Mouse (Mus musculus) right cerebral cortex, postnatal 4 days (tissue): Measurements from ENCODE around the gene Spg11.
"Not testable (repeated sequence)": the region's sequence is repeated elsewhere in the genome, so short reads cannot be mapped to it uniquely, and the experiment has no call there.

Experiments
- DNase-seq: peaks from one replicate; pipeline ENCODE4 v3.0.0-alpha.2; 2022

The Spg11 gene

DNA sequence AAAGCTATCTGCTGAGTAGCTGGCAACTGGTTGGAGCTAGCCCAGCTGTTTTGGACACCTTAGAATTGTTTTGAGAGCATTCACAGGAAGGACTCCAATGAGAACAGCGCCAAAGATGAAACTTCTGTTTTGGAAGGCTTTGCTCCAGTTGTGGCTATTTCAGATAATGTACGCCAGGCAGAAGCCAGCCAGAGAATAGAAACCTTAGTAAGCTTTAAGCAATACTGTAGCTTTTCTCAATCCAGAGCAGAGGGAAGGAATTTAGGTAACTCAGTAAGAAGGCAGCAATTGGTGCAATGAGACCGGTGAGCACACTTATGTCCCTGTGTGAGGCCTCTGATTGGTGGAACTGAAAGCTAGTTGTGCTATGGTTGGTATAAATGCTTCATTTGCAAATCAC lies 24.9 kb upstream of the Spg11 start:
- DNase-seq, result no peak

DNA sequence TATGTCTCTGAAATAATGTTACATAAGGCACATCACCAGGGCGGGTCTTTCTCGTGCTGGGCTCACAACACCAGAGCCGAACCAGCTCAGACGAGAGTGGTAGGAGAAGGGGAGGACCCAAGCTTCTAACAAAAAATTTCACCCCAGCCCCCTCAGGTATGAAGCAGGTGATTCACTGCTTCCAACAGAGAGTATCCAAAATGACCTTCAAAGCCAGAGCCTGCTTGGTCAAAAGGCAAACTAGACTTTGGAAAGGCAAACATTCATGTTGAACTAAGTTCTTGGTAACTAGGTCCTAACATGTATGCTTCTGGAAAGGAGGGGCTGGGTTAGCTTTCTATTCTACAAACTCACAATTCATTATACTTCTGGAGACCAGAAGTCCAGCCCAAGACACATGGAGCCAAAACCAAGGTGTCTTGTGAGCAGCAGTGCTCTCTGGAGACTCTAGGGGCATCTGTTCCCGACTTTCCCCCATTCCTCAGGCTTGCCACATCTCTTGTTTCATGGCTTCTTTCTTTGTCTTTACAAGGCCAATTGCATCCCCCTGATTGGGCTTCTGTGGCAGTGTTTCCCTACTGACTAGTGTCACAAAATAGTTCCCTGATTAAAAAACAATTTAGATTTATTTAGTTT lies 23.3 kb upstream of the Spg11 start:
- no peak for DNase-seq

DNA sequence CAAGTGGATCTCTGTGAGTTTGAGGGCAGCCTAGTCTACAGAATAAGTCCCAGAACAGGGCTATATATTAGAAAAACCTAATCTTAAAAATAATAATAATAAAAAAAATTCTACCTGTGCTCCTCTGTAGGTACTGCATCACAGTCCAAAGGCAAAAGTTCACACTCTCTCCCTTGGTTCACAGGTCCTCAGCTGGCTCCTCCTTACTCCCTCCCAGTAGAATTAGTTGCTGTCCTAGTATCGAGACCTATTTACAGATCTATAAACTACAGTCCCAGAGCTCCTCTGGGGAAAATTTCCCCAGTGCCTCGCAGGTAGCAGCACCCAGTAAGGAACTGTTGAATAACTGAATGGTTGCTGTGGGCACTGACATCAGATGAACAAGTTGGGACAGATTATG lies 22.6 kb upstream of the Spg11 start:
- no peak for DNase-seq

DNA sequence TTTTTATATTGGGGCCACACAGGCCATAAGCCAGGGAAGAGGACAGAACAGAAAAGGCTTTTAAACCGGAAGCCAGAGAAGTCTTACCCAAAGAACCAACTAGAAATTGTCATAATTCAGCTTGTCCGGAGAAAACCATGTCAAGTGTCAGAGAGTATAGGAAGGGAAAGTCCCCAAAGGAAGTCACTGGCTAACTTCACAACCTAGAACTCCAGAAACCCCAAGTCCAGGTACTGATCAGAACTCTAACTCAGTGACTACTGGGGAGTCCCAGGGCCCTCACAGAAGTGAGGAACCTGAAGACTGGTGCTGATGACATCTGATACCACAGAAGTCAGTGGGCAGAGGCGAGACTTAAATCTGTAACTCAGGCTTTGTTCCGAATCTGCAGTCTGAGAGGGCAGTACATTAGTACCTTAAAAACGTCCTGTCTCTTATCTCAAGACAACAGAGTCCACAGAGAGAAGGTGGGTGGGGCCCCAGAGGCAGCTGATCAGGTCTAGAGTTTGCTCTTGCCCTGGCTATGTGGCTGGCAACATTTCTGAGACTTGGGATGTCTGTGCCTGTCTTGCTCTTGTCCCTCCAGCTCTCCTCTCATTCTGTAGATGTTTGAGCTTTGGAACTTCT lies 19.8 kb upstream of the Spg11 start:
- no peak for DNase-seq

DNA sequence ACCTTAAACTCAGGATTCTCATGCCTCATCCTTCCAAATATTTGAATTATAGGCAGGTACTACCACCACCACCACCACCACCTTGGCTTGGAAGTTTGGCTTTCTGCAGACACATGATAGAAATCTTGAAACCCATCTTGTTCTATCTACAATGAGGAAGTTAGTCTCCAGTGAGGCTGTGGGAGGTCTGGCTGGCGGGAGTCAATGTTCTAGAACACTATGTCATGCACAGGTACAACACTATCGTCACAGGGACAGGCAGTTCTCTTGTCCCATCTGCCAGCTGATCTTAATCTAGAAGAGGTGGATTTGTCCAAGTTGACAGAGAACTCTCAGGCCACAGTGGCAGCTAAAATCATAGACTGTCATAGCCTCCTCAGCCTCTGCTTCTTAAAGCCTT lies 14.4 kb upstream of the Spg11 start:
- DNase-seq, result no peak

DNA sequence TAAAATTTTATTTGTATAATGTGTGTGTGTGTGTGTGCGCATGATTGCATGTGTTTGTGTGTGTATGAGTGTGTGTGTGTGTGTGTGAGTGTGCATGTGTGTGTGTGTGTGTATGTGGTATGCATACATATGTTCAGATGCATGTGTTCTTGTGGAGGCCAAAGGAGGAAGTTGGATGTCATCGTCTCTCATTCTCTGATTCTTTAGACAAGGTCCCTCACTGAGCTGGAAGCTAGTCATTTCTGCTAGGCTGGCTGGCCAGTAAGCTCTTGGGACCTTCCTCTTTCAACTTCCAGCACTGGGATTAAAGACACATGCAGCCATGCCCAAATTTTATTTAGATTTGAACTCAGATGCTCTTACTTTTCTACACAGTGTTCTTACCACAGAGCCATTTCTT lies 13.9 kb upstream of the Spg11 start:
- DNase-seq, result no peak

DNA sequence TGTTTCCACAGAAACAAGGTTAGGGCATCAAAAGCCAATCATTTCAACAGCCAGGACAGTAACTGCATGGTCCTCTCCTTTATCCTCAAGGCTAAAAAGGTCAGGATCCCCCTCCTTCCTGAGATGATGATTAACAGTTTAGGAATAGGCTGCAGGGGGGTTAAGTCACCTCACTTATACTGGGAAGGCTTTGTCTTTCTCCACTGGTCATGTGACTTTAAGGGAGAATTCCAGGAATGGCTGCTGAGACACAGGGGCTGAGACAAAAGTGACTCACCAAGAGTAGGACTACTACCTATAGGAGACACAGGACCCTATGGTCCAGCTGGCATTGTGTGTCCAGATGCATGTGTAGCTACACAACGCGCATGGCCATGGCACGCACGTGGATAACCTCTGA lies 9.4 kb upstream of the Spg11 start:
- no peak for DNase-seq

DNA sequence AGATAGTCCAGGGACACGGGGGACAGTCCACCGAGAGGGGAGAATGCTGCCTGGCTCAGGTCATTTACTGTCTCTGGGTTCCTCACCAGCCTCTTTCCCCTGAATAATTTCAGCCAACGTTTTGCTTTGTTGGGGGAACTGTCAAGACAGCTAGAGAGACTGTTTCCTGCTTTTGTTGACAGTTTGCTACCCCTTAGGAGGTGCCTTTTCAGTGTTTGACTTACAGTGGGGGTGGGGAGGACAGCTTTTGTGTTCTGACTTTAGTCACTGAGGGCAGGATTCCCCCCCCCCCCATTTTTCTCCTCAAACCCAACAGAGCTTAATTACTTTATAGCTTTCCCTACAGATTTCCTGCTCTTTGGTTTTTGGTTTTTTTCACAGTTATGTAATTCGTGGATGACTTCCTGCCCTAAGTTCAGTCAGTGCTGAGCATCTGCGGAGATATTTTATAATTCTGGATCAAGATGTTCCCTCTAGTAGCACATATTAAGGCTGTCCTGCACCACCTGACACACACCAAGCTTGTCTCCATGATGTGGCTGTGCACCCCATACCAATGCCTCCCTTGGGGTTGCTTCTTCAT lies 8.7 kb upstream of the Spg11 start:
- no peak for DNase-seq

DNA sequence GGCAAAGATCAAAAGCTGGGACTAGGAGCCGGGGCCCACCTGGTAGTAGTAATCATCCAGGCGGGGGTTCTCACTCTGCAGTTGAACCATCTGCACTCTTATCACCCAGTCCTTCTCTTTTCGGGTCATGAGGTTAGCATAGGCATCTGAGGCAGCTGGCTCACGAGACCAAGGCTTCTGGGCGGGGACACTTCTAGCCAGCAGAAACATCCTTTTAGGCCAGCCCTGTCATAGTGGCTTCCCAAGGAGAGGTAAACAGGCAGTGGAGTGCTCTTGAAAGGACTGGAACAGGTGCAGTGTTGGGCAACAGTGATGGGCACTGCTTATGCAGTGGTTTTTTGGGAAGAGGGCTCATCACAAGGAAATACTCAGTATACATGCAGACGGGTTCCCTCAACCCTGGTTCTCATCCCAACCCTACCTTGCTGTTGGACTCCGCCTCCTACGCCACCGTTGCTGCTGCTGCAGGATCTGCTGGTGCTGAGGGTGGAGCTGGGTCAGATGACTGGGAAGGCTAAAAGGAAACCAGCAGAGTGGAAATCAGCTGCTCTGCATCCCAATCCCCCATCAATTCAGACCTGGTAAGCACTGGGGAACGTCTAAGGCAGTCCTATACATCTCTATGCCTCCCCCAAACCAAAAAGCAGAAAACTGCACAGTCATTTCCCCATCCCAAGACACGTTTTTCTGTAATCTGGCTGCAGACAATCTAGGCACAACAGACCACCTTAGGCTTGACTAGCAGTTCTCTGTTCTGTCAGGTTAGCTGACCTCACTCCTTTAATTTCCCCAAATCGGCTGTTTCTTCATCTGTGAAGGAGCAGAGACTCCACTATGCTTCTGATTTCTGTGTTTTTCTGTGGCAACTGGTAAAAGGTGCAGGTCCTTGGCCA lies 7.7 kb upstream of the Spg11 start:
- DNase-seq, result no peak

DNA sequence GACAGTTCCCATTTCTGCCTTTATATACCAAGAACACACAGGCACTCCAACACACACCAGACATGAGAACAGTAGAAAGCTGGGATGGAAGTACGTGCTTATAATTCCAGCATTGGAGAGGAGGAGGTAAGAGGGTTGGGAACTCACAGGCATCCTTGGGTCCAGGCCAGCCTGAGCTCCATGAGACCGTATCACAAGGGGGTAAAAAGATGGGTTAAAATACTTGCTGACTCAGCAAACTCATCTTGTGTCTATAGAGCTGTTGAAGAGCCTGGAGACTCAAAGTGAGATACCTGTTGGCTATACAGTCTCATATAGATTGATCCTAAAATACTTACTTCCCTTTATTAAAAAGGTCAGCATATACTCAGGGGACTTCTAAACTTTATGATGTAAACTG lies 1.3 kb downstream of the Spg11 start:
- DNase-seq, result no peak

DNA sequence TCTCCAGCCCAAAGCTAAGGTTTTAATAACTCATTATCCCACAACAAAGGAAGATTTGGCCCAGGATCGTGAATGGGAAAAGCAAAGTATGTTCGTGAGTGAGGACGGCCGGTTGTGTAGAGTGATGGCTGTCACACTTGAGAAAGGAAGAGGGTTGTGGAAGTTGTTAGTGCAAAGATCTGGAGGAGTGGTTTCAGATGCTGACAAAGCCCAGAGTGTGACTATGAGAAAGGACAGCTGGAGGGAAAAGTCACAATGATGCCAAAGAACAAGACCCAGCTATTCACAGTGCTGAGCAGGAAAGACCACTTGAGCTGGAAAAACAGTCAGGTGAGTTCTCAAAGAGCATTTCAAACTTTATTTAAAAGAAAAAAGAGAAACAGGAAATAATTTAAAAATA lies 8.5 kb downstream of the Spg11 start:
- DNase-seq, result no peak

DNA sequence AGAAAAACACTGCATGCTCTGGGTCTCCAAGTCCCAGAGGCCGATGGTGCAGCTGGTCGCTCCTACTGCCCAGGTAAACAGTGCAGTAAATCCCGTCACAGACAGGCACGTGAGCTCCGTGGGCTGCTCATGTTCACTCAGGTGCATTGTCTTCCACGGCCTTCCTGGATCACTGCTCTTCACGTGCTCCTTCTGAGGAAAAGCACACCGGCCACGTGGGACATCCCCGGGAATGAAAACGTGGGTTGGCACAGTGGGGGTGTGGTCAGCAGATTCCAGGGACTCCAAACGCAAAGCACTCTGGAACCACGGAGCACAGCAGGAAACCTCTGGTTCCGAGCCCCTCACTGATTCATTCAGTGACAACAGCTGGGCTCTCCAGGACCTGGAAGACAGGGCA lies 10.1 kb downstream of the Spg11 start:
- DNase-seq, result no peak

DNA sequence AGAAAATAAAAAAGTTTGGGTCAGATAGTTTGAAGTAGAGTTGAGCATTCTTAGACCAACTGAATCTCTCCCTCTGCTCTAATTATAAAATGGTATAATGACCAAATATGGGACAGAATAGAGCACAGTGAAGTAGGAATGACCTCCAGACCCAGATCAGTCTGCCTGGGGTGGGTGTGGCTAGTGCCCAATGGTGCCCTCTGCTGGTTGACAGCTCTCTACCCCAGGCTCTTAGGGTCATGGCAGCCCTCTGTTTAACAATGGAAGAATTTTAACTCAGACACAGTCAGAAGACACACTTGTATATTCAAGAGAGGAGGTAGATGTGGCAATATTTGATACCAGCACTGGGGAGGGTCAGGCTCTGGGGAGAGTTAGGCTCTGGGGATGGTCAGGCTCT lies 16.1 kb downstream of the Spg11 start:
- DNase-seq, result no peak

DNA sequence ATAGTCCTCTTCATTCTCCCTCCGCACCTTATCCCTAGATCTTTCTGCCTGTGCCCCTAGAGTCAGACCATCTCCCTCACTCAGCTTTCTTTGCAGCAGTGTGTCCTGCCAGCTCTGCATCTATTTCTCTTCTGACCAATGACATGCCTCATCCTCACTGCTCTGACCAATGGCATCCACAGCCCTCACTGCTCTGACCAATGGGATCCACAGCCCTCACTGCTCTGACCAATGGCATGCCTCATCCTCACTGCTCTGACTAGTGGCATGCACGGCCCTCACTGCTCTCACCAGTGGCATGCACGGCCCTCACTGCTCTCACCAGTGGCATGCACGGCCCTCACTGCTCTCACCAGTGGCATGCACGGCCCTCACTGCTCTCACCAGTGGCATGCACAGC lies 20.5 kb downstream of the Spg11 start:
- DNase-seq, result not testable (repeated sequence)

DNA sequence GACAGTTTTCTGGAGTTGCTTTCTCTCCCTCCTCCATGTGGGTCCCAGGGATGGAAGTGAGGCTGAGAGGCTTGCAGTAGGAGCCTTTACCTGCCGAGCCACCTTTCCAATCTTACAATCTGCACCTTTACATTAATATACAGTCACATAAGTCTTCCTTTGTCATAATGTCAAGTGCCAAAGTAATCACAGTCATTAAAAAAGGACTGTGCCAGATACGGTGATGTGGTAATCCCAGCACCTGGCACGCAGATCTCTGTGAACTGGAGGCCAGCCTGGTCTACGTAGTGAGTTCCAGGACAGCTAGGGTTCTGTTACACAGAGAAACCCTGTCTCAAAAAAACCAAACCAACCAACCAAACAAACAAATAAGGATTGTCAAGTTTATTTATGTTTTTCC lies 24.3 kb downstream of the Spg11 start:
- DNase-seq, result no peak

DNA sequence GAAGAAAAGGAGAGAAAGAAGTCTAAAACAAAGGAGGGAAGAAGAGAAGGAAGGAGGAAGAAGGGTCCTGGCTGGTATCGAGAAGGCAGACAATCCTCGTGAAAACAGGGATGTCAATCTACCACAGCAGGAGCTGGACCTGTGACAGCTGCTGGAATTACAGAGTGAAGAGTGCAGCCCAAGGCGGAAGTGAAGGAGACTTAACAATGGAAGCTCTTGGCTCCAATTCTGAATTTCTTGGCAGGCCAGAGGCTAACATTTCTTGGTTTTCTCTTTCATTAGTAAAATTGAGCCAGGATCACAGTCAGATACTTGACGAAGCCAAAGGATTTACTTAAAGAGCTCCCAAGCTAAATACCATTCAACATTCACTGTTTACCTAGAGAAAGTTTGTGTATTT lies 31.7 kb downstream of the Spg11 start:
- DNase-seq, result no peak

DNA sequence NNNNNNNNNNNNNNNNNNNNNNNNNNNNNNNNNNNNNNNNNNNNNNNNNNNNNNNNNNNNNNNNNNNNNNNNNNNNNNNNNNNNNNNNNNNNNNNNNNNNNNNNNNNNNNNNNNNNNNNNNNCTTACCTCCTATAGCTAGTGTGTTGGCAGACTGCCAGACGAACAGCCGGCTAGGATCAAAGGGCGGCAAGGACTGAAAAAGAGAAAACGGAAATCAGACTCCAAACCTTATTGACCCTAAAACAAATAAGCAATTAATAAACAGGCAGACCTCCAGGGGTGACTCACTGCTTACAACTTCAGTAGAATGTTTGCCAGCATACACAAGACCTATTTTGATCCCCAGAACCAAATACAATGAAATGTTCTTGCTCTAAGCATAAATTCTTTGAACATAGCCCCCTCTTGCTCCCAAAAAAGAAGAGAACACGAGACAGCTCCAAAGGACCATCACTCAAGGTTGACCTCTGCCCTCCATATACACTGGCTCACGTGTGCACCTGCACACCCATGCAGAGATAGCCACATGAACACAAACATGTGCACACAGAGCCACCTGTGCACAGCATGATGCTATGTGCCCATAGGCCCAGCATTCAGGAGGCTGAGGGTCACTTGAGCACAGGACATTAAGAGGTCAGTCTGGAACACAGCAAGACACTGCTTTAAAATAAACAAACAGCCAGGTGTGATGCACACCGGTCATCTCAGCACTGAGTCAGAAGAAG lies 36.3 kb downstream of the Spg11 start:
- no peak for DNase-seq

DNA sequence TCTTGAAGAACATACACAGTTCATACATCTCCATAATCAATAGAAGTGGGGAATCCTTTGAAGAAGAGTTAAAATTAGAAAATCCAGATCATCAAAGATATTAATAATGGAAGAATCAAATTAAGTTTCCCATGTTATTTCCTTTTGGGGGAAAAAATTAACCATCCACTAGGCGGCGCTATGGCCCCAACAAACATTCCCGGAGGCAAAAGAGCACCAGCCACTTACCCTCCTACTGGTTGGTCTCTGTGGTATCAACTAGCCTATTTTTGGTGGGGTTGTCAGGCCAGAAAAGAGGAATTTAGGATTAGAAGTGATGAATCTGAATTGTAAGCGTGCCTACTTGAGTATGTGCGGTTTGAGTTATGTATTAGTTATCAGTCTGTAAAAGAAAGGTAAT lies 48.3 kb downstream of the Spg11 start:
- peak; percentile 22 for DNase-seq

DNA sequence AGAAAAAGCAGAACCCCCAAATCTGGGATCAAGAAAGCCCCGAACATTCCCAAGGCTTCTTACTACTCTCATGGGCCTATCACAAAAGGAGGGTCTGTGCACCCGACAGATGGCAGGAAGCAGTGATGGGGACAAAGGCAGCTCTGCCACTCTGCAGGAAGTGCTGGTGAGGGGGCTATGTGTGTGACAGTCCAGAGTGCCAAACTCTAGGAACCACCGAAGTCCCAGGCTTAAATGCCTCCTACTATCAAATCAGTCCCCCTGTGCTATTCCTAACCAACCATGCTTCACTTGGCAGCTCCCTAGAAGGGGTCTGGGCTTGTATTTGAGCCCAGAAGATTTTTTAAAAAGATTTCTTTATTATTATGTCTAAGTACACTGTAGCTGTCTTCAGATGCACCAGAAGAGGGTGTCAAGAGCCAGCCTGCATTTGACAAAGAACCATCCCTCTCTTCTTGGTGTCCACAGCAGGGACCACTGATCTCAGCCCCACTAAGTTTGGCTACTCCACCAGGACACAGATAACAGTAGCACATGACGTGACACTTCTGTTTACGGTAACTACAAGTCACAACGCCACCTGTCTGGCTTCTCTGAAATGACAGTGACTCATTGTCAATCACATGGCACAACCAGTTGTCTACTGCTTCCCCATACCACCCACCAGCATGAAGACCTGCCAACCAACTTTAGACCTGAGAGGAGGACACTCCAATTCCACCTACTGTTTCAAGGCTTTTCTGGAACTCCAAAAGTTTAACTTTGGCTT lies 48.9 kb downstream of the Spg11 start:
- no peak for DNase-seq

DNA sequence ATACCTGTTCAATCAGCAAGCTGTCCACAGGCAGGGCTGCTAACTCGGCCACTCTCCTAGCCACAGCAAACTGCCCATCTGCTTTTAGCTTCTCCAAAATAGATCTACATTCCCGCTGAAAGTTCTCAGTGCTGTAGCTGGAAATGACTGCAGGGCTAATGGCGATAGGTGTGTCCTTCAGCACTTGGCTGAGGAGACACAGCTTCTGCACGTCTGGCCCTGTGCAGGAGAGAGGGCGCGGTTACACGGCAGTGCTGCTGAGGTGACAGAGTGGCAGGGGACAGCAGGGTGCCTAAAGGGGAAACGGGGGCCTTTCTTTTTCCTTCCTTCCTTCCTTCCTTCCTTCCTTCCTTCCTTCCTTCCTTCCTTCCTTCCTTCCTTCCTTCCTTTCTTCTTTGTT lies 51.9 kb downstream of the Spg11 start:
- DNase-seq, result no peak

DNA sequence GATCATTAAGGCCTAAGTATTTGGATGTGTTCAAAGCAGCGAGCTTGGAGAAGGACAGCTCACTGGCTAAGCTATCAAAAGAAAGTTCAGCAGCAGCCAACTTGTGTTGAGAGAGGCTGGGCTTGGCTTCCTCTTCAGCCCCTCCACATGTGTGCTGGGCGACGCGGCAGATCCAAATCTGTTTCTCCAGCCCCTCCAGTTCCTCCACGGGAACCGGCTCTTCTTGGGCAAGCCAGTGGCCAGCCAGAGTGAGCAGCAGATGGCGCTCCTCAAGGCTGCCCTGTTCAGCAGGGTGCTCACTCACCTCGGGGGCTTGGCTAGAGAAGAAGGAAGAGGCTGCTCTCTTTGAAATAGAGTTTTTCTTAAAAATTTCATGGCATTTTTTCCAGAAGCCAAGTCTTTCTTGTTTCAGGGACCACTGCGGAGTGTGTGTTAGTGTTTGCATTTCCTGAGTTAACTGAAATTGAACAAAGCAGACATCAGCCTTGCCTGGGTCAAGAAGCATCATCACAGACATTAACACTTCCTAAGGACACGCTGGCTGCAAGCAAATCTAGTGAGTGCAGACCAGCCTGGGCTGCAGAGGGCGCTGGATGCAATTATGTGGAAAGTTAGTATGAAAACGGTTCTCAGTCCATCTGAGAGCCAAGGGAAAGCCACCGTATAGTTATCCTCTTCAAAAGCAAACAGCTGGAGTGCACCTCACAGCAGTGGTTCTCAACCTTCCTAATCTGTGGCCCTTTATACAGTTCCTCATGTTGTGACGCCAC lies 52.8 kb downstream of the Spg11 start:
- peak; percentile 36 for DNase-seq
